Mouse (Mus musculus): ENCODE measurements at regions not wholly inside any gene's neighbourhood (a gene's known extent, or its start where the extent isn't known, plus 50 kb on each side); places are given as distances from the start of the nearest gene placed in this dataset.

- peak; percentile 2 for DNase-seq
These were observed 587.1 kb downstream of the Ofcc1 start for GRCm38 (mm10) chr13:39774111-39774510.

GRCm38 (mm10) chr13:39769228-39769627 lies 592.0 kb downstream of the Ofcc1 start:
- no peak for DNase-seq

- no peak for DNase-seq
These were observed 594.4 kb downstream of the Ofcc1 start for GRCm38 (mm10) chr13:39766897-39767296.
